Mouse (Mus musculus) MEL (cell line): ENCODE measurements around the gene Nr2c2. TPM values are rescaled to one million over a fixed set of nuclear protein-coding genes. Genes with fewer than 3 reads are reported as not detected.

ENCODE experiments used
- DNase-seq: peaks from one replicate; pipeline ENCODE4 v3.0.0; 2011; ENCODE audit warnings: low read depth, low spot score
- H3K27ac ChIP-seq: 2 replicates; pipeline ENCODE4 v1.5.1; 2012; ENCODE audit warnings: low read depth, mild to moderate bottlenecking, control low read depth, low read length, moderate library complexity; ENCODE audit not compliant: control insufficient read depth
- H3K27me3 ChIP-seq, 2 experiments: fragments of 150-350 bp in 1 of 2; sonication (generic) in 1 of 2; 2 replicates each; pipeline ENCODE4 v1.6.1; 2012; ENCODE audit warnings: low read length in 2 of 2, mild to moderate bottlenecking in 2 of 2, improper control_type of control experiment in 1 of 2, moderate library complexity in 1 of 2; ENCODE audit not compliant: insufficient read depth in 2 of 2, control insufficient read depth in 1 of 2
- H3K36me3 ChIP-seq, 2 experiments: 2 replicates each; pipeline ENCODE4 v1.6.1; 2012 to 2014; ENCODE audit warnings: low read length in 2 of 2, improper control_type of control experiment in 1 of 2, inconsistent platforms in 1 of 2, mild to moderate bottlenecking in 1 of 2; ENCODE audit not compliant: insufficient read depth in 2 of 2, control insufficient read depth in 1 of 2
- H3K4me1 ChIP-seq, 2 experiments: fragments of 150-350 bp in 1 of 2; sonication (generic) in 1 of 2; 2 replicates each; pipeline ENCODE4 v1.6.1; 2012; ENCODE audit warnings: low read length in 2 of 2, improper control_type of control experiment in 1 of 2, mild to moderate bottlenecking in 1 of 2; ENCODE audit not compliant: insufficient read depth in 2 of 2, control insufficient read depth in 1 of 2
- H3K4me3 ChIP-seq, 2 experiments: fragments of 150-350 bp in 1 of 2; sonication (generic) in 1 of 2; 2 replicates each; pipeline ENCODE4 v1.5.1; 2012; ENCODE audit warnings: low read depth in 2 of 2, low read length in 2 of 2, mild to moderate bottlenecking in 2 of 2, moderate library complexity in 2 of 2, control low read depth in 1 of 2, improper control_type of control experiment in 1 of 2; ENCODE audit not compliant: control insufficient read depth in 1 of 2, insufficient read depth in 1 of 2
- H3K79me2 ChIP-seq: 2 replicates; pipeline ENCODE4 v1.6.1; 2012; ENCODE audit warnings: mild to moderate bottlenecking, low read length, moderate library complexity; ENCODE audit not compliant: control insufficient read depth, poor library complexity, insufficient read depth
- H3K9ac ChIP-seq: 2 replicates; pipeline ENCODE4 v1.6.1; 2012; ENCODE audit warnings: low read depth, mild to moderate bottlenecking, control low read depth, low read length, moderate library complexity; ENCODE audit not compliant: control insufficient read depth, poor library complexity, severe bottlenecking
- H3K9me3 ChIP-seq: fragments of 150-350 bp; sonication (generic); replicated peaks from 2 replicates; pipeline ENCODE4 v1.6.1; 2012; ENCODE audit warnings: mild to moderate bottlenecking, low read length, improper control_type of control experiment, moderate library complexity; ENCODE audit not compliant: insufficient read depth
- BHLHE40 ChIP-seq: IDR thresholded peaks from 2 replicates; pipeline ENCODE4 v1.6.1; 2012; ENCODE audit warnings: low read depth, mild to moderate bottlenecking, inconsistent platforms, low read length, improper control_type of control experiment, borderline replicate concordance
- CTCF ChIP-seq, 3 experiments: IDR thresholded peaks in 2 of 3; conservative IDR thresholded peaks in 1 of 3; 2 replicates each; pipeline ENCODE4 v1.5.1; 2011 to 2012; ENCODE audit warnings: low read length in 3 of 3, low read depth in 2 of 3, mild to moderate bottlenecking in 2 of 3, improper control_type of control experiment in 1 of 3, inconsistent platforms in 1 of 3, mixed read lengths in 1 of 3, moderate library complexity in 1 of 3; ENCODE audit not compliant: control insufficient read depth in 1 of 3, insufficient read depth in 1 of 3, poor library complexity in 1 of 3, severe bottlenecking in 1 of 3
- ELF1 ChIP-seq: IDR thresholded peaks from 2 replicates; pipeline ENCODE4 v1.6.1; 2014; ENCODE audit warnings: low read depth, mild to moderate bottlenecking, inconsistent platforms, low read length, improper control_type of control experiment, moderate library complexity
- HCFC1 ChIP-seq: IDR thresholded peaks from 2 replicates; pipeline ENCODE4 v1.6.1; 2012; ENCODE audit warnings: low read depth, mild to moderate bottlenecking, inconsistent platforms, low read length, improper control_type of control experiment, moderate library complexity
- MAX ChIP-seq: IDR thresholded peaks from 2 replicates; pipeline ENCODE4 v1.6.1; 2011; ENCODE audit warnings: low read length, improper control_type of control experiment
- MAZ ChIP-seq: IDR thresholded peaks from 2 replicates; pipeline ENCODE4 v1.6.1; 2012; ENCODE audit warnings: low read depth, mild to moderate bottlenecking, inconsistent platforms, low read length, improper control_type of control experiment
- MEF2A ChIP-seq: IDR thresholded peaks from 2 replicates; pipeline ENCODE4 v1.6.1; 2014; ENCODE audit warnings: low read depth, mild to moderate bottlenecking, inconsistent platforms, low read length, improper control_type of control experiment; ENCODE audit not compliant: poor library complexity, insufficient replicate concordance, severe bottlenecking; ENCODE audit errors: extremely low read depth
- MXI1 ChIP-seq: IDR thresholded peaks from 2 replicates; pipeline ENCODE4 v1.6.1; 2011; ENCODE audit warnings: mild to moderate bottlenecking, low read depth, low read length, improper control_type of control experiment
- NRF1 ChIP-seq: IDR thresholded peaks from 2 replicates; pipeline ENCODE4 v1.6.1; 2014; ENCODE audit warnings: low read depth, mild to moderate bottlenecking, inconsistent platforms, low read length, improper control_type of control experiment, moderate library complexity; ENCODE audit not compliant: poor library complexity, insufficient read depth, severe bottlenecking
- RAD21 ChIP-seq: IDR thresholded peaks from 2 replicates; pipeline ENCODE4 v1.6.1; 2011; ENCODE audit warnings: mild to moderate bottlenecking, low read depth, low read length, improper control_type of control experiment
- RCOR1 ChIP-seq: IDR thresholded peaks from 2 replicates; pipeline ENCODE4 v1.6.1; 2012; ENCODE audit warnings: low read depth, mild to moderate bottlenecking, inconsistent platforms, low read length, improper control_type of control experiment
- SIN3A ChIP-seq: IDR thresholded peaks from 2 replicates; pipeline ENCODE4 v1.6.1; 2012; ENCODE audit warnings: low read length, improper control_type of control experiment, inconsistent platforms
- SMC3 ChIP-seq: IDR thresholded peaks from 2 replicates; pipeline ENCODE4 v1.6.1; 2011; ENCODE audit warnings: low read depth, low read length, improper control_type of control experiment
- TBP ChIP-seq: IDR thresholded peaks from 2 replicates; pipeline ENCODE4 v1.8.0; 2011; ENCODE audit warnings: low read depth, low read length, improper control_type of control experiment
- TCF12 ChIP-seq: IDR thresholded peaks from 2 replicates; pipeline ENCODE4 v1.6.1; 2014; ENCODE audit warnings: low read depth, mild to moderate bottlenecking, inconsistent platforms, low read length, improper control_type of control experiment, moderate library complexity
- USF1 ChIP-seq: IDR thresholded peaks from 2 replicates; pipeline ENCODE4 v1.6.1; 2014; ENCODE audit warnings: low read depth, mild to moderate bottlenecking, inconsistent platforms, low read length, improper control_type of control experiment, moderate library complexity
- USF2 ChIP-seq, 2 experiments: IDR thresholded peaks; 2 replicates each; pipeline ENCODE4 v1.6.1; 2011 to 2012; ENCODE audit warnings: improper control_type of control experiment in 2 of 2, low read length in 2 of 2, borderline replicate concordance in 1 of 2, inconsistent platforms in 1 of 2, low read depth in 1 of 2, mild to moderate bottlenecking in 1 of 2; ENCODE audit not compliant: insufficient read depth in 1 of 2
- ZC3H11A ChIP-seq: IDR thresholded peaks from 2 replicates; pipeline ENCODE4 v1.6.1; 2012; ENCODE audit warnings: low read depth, mild to moderate bottlenecking, inconsistent platforms, low read length, improper control_type of control experiment
- ZKSCAN1 ChIP-seq: IDR thresholded peaks from 2 replicates; pipeline ENCODE4 v1.6.1; 2012; ENCODE audit warnings: low read depth, mild to moderate bottlenecking, inconsistent platforms, low read length, improper control_type of control experiment, moderate library complexity
- ZMIZ1 ChIP-seq: IDR thresholded peaks from 2 replicates; pipeline ENCODE4 v1.6.1; 2012; ENCODE audit warnings: low read depth, mild to moderate bottlenecking, inconsistent platforms, low read length, improper control_type of control experiment, moderate library complexity
- ZNF384 ChIP-seq: IDR thresholded peaks from 2 replicates; pipeline ENCODE4 v1.6.1; 2012; ENCODE audit warnings: low read depth, mild to moderate bottlenecking, inconsistent platforms, low read length, improper control_type of control experiment
- polyA plus RNA-seq, 2 experiments: library from polyadenylated mRNA; stranded (reverse) in 1 of 2; unstranded in 1 of 2; fragments of >175 nt in 1 of 2; fragments of >200 nt in 1 of 2; gene quantifications; 2 replicates each; pipeline versions ENCODE4 v1.2.1 to v1.2.4; 2012; ENCODE audit warnings: low replicate concordance in 2 of 2, low read depth in 1 of 2; ENCODE audit not compliant: insufficient read length in 2 of 2, insufficient read depth in 1 of 2, missing spikeins in 1 of 2
- total RNA-seq: library from RNA; depleted of rRNA; stranded (reverse); fragments of 300-350 nt; gene quantifications from 2 replicates; pipeline ENCODE4 v1.2.3, GENCODE M21; 2012

Gene Nr2c2
- total and polyA plus RNA-seq, 3 experiments = 12.1 to 17.0 TPM; not detected in 1

DNA sequence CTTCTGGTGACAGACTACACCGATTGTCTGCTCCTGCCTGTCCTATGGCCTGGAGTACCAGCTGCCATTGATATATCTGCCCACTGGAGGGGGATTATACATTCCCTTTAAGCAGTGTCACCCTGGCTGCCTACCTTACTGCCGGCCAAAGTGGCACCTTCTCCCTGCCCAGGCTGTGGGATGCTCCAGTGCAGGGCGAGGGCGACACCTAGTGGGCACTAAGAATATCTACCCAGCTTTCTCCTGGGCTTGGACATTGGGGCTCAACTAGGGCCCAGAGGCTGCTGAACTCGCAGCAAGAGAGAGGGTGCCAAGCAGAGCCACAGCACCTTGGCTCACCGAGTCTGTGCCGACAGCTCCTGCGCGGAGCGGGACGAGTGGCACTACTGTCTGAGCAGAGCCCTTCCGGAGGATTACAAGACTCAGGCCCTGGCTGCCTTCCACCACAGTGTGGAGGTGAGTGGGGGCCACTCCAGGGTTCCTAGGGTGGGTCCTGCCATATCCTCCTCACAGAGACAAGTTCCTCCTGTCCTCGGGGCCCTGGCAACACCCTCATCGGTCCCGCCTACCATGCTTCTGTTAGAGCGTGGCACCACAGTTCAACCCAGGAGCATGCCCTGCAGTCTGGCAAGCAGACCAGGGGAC is 23.9 kb upstream of the Nr2c2 start:
- H3K27me3 ChIP-seq = peaks cover 0 to 9% of the 10 kb centered on the region in 2 experiments; a peak in 3 of 4 replicates
- TF ChIP-seq ZNF384 (0 out of 2 replicates have a peak, but pooled peaks have one; percentile 4), ZKSCAN1 (no peak), ZC3H11A (peak; percentile 78), TCF12 (no peak), RAD21 (peak; percentile 97), CTCF (IDR thresholded peaks at IDR 0.05 in 2 of 3, conservative IDR thresholded peaks at IDR 0.05 in 1 of 3; ENCODE audit: control insufficient read depth in 1 of 3, insufficient read depth in 1 of 3, low read depth in 2 of 3, low read length in 3 of 3, poor library complexity in 1 of 3, severe bottlenecking in 1 of 3) (peak; percentile 92 to 96 (median 96)), SMC3 (peak; percentile 89)
- H3K9ac ChIP-seq = no peak overlapping the region
- H3K9me3 ChIP-seq = no peaks in the 10 kb centered on the region
- H3K36me3 ChIP-seq = no peaks in the 10 kb centered on the region; a peak in 1 of 4 replicates
- H3K4me1 ChIP-seq = peaks cover 0 to 9% of the 10 kb centered on the region in 2 experiments; a peak in 1 of 4 replicates
- no peaks in the 10 kb centered on the region for H3K79me2 ChIP-seq
- 0 out of 4 replicates have a peak overlapping the region, but pooled peaks of 1 of the 2 experiments have one; percentile 9 for H3K4me3 ChIP-seq
- H3K27ac ChIP-seq = no peak overlapping the region
- DNase-seq = peak; percentile 83

GRCm38 (mm10) chr6:92071121-92071839 is 19.9 kb upstream of the Nr2c2 start:
- Histone ChIP-seq H3K36me3 (no peaks in the 10 kb centered on the region; a peak in 1 of 4 replicates), H3K9me3 (no peaks in the 10 kb centered on the region), H3K4me1 (peaks cover 0 to 9% of the 10 kb centered on the region in 2 experiments; a peak in 1 of 4 replicates), H3K27me3 (peaks cover 13 to 17% of the 10 kb centered on the region in 2 experiments), H3K9ac (no peak overlapping the region), H3K79me2 (no peaks in the 10 kb centered on the region), H3K4me3 (no peak overlapping the region), H3K27ac (no peak overlapping the region)
- TF ChIP-seq ELF1 (no peak), MXI1 (no peak), USF1 (no peak), USF2 (IDR thresholded peaks at IDR 0.05; ENCODE audit: borderline replicate concordance in 1 of 2, insufficient read depth in 1 of 2, low read depth in 1 of 2, low read length in 2 of 2) (no peak), SIN3A (no peak)
- no peak for DNase-seq

GRCm38 (mm10) chr6:92080730-92081129 is 10.5 kb upstream of the Nr2c2 start:
- Histone ChIP-seq H3K27me3 (peaks cover 15 to 28% of the 10 kb centered on the region in 2 experiments), H3K4me1 (no peaks in the 10 kb centered on the region), H3K9ac (no peak overlapping the region), H3K9me3 (no peaks in the 10 kb centered on the region), H3K4me3 (no peak overlapping the region), H3K79me2 (no peaks in the 10 kb centered on the region), H3K36me3 (no peaks in the 10 kb centered on the region), H3K27ac (no peak overlapping the region)
- no peak for DNase-seq
- TF ChIP-seq SIN3A (no peak), NRF1 (no peak), RCOR1 (no peak), ZNF384 (no peak), MAZ (no peak), TBP (no peak), BHLHE40 (no peak), HCFC1 (no peak), ZMIZ1 (no peak), MAX (no peak), SMC3 (no peak), MEF2A (no peak)
